Mouse (Mus musculus): ENCODE measurements around the gene Ksr2. TPM values are rescaled to one million over a fixed set of nuclear protein-coding genes. Genes with fewer than 3 reads are reported as not detected.

The Ksr2 gene
- total and polyA plus RNA-seq, 2 experiments from 2014 or later = 8.9 to 14.5 TPM

DNA sequence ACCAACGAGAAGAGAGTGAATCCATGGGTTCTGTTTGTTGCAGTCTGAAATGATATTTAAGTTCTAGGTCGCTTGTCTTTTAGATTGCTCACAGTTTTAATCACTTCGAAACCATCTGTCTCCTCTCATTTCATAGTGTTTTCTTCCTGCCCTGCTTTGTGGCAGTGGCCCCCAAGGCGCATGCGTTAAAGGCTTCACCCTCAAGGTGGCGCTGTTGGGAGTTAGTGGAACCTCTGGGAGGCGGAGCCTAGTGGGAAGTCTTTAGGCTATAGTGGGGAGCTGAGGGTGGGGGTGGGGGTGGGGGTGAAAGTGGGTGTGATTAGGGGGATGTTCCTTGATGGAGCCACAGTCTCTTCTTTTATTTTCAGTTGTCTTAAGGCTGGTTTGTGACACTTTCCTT is 214.6 kb downstream of the Ksr2 start:
- no peaks in the 10 kb centered on the region for H3K27me3 ChIP-seq (ENCODE audit: insufficient read depth, low read length)
- H3K4me3 ChIP-seq (ENCODE audit: low read depth, low read length) = no peak overlapping the region
- no peaks in the 10 kb centered on the region for H3K9me3 ChIP-seq (ENCODE audit: low read length)
- peak; percentile 68 for TF ChIP-seq CTCF (IDR thresholded peaks at IDR 0.05)
- H3K27ac ChIP-seq (ENCODE audit: low read depth, low read length) = no peak overlapping the region
- ATAC-seq (ENCODE audit: low FRiP score) (no peak), DNase-seq (ENCODE audit: low spot score) (peak; percentile 50)
- no peaks in the 10 kb centered on the region for H3K4me1 ChIP-seq (ENCODE audit: insufficient read depth, low read length)
- 53% methylated on average over 7 of the region's 7 CpGs for WGBS
- H3K9ac ChIP-seq (replicated peaks; ENCODE audit: low read length, poor library complexity, severe bottlenecking) = no peak overlapping the region
- no peak overlapping the region for H3K4me2 ChIP-seq (ENCODE audit: low read depth, low read length, poor library complexity, severe bottlenecking)
- H3K36me3 ChIP-seq (ENCODE audit: insufficient read depth, low read length) = no peaks in the 10 kb centered on the region

DNA sequence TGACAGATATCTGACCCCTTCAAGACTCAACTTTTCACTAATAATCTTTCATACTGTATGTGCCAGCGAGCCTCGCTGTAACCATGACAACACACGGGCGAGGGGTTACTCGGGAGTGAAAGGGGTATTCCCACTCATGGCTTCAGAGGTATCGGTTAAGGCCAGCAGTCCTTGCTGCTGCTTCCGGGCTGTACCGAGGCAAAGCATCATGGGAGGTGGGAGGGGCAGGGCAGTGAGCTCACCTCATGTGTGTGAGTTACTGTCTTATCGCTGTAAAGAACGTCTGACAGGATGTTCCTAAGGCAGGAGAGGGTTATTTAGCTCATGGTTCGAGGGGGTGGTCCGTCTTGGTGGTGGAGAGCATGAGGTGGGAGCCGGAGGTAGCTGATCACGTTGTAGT is 215.8 kb downstream of the Ksr2 start:
- Histone ChIP-seq H3K27ac (ENCODE audit: low read depth, low read length) (no peak overlapping the region), H3K36me3 (ENCODE audit: insufficient read depth, low read length) (no peaks in the 10 kb centered on the region), H3K9ac (replicated peaks; ENCODE audit: low read length, poor library complexity, severe bottlenecking) (no peak overlapping the region), H3K27me3 (ENCODE audit: insufficient read depth, low read length) (no peaks in the 10 kb centered on the region), H3K4me3 (ENCODE audit: low read depth, low read length) (no peak overlapping the region), H3K9me3 (ENCODE audit: low read length) (no peaks in the 10 kb centered on the region), H3K4me2 (ENCODE audit: low read depth, low read length, poor library complexity, severe bottlenecking) (no peak overlapping the region), H3K4me1 (ENCODE audit: insufficient read depth, low read length) (no peaks in the 10 kb centered on the region)
- no peak for DNase-seq (ENCODE audit: low spot score)
- ATAC-seq (ENCODE audit: low FRiP score) = no peak
- no peak for TF ChIP-seq CTCF (IDR thresholded peaks at IDR 0.05)
- 87% methylated on average over 14 of the region's 14 CpGs for WGBS

DNA sequence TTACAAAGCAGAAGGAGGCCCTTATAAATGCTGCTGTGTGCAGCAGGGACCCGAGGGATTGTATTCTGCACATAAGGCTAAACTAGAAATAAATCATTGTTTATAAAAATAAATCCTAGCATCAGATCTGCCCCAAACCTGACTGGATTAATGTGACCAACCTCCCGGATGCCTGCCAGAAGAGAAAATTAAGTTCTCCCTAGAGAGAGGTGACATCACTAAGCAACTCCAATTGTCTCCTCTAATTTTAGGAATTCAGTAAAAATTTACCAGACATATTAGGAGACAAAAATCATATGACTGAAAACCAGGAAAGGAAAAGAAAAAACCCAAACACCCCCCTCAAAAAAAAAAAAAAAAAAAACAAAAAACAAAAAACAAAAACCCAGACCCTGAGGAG is 221.4 kb downstream of the Ksr2 start:
- no peak for TF ChIP-seq CTCF (IDR thresholded peaks at IDR 0.05)
- no peak for ATAC-seq (ENCODE audit: low FRiP score)
- 76% methylated on average over 2 of the region's 2 CpGs for WGBS
- H3K27me3 ChIP-seq (ENCODE audit: insufficient read depth, low read length) = no peaks in the 10 kb centered on the region
- H3K4me1 ChIP-seq (ENCODE audit: insufficient read depth, low read length) = no peaks in the 10 kb centered on the region
- H3K27ac ChIP-seq (ENCODE audit: low read depth, low read length) = no peak overlapping the region
- no peak for DNase-seq (ENCODE audit: low spot score)
- no peak overlapping the region for H3K4me2 ChIP-seq (ENCODE audit: low read depth, low read length, poor library complexity, severe bottlenecking)
- no peaks in the 10 kb centered on the region for H3K36me3 ChIP-seq (ENCODE audit: insufficient read depth, low read length)
- no peak overlapping the region for H3K4me3 ChIP-seq (ENCODE audit: low read depth, low read length)
- no peaks in the 10 kb centered on the region for H3K9me3 ChIP-seq (ENCODE audit: low read length)
- no peak overlapping the region for H3K9ac ChIP-seq (replicated peaks; ENCODE audit: low read length, poor library complexity, severe bottlenecking)

DNA sequence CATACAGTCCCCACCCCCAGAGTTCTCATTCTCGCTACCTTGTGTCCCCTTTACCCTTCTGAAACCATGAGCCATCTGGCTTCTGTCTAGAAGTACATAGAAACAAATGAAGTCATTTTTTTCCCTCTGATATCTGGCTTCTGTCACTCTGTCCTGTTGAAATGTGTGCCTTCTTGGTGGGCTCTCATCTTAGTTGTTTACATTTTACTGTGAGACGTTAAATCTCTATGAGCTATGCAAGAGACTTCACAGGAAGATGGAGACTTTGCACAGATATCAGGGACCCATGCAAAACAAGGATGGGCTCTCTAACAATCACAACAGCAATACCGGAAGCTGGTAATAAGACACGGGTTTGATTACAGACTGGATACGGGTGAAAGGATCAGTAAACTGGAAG is 222.0 kb downstream of the Ksr2 start:
- no peak for TF ChIP-seq CTCF (IDR thresholded peaks at IDR 0.05)
- DNase-seq (ENCODE audit: low spot score) (no peak), ATAC-seq (ENCODE audit: low FRiP score) (no peak)
- Histone ChIP-seq H3K36me3 (ENCODE audit: insufficient read depth, low read length) (no peaks in the 10 kb centered on the region), H3K9ac (replicated peaks; ENCODE audit: low read length, poor library complexity, severe bottlenecking) (no peak overlapping the region), H3K27ac (ENCODE audit: low read depth, low read length) (no peak overlapping the region), H3K4me3 (ENCODE audit: low read depth, low read length) (no peak overlapping the region), H3K9me3 (ENCODE audit: low read length) (no peaks in the 10 kb centered on the region), H3K4me2 (ENCODE audit: low read depth, low read length, poor library complexity, severe bottlenecking) (no peak overlapping the region), H3K4me1 (ENCODE audit: insufficient read depth, low read length) (no peaks in the 10 kb centered on the region), H3K27me3 (ENCODE audit: insufficient read depth, low read length) (no peaks in the 10 kb centered on the region)
- WGBS = 86% methylated on average over 5 of the region's 5 CpGs

DNA sequence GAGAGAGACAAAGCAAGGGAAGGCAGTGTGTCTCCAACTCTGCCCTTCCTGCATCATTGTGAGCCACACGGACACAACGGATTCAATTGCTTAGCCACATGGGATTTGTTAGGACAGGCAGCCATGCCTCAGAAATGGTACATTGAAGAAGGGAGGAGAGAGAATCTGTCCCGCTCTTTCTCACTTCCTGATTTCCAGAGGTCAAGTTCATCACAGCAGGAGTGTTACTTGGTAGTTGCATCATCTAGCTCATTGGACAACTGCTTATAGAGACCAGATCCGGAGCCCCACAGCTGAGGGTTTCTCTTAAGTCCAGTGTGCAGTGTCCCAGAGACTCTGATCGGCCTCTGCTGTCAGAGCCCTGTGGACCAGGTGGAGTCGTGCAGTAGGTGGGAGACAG is 227.8 kb downstream of the Ksr2 start:
- H3K9me3 ChIP-seq (ENCODE audit: low read length) = no peaks in the 10 kb centered on the region
- no peaks in the 10 kb centered on the region for H3K4me1 ChIP-seq (ENCODE audit: insufficient read depth, low read length)
- DNase-seq (ENCODE audit: low spot score) = no peak
- TF ChIP-seq CTCF (IDR thresholded peaks at IDR 0.05) = no peak
- H3K27me3 ChIP-seq (ENCODE audit: insufficient read depth, low read length) = no peaks in the 10 kb centered on the region
- no peak overlapping the region for H3K4me3 ChIP-seq (ENCODE audit: low read depth, low read length)
- H3K27ac ChIP-seq (ENCODE audit: low read depth, low read length) = no peak overlapping the region
- no peak overlapping the region for H3K4me2 ChIP-seq (ENCODE audit: low read depth, low read length, poor library complexity, severe bottlenecking)
- no peak overlapping the region for H3K9ac ChIP-seq (replicated peaks; ENCODE audit: low read length, poor library complexity, severe bottlenecking)
- H3K36me3 ChIP-seq (ENCODE audit: insufficient read depth, low read length) = no peaks in the 10 kb centered on the region
- 85% methylated on average over 6 of the region's 6 CpGs for WGBS
- ATAC-seq (ENCODE audit: low FRiP score) = no peak

DNA sequence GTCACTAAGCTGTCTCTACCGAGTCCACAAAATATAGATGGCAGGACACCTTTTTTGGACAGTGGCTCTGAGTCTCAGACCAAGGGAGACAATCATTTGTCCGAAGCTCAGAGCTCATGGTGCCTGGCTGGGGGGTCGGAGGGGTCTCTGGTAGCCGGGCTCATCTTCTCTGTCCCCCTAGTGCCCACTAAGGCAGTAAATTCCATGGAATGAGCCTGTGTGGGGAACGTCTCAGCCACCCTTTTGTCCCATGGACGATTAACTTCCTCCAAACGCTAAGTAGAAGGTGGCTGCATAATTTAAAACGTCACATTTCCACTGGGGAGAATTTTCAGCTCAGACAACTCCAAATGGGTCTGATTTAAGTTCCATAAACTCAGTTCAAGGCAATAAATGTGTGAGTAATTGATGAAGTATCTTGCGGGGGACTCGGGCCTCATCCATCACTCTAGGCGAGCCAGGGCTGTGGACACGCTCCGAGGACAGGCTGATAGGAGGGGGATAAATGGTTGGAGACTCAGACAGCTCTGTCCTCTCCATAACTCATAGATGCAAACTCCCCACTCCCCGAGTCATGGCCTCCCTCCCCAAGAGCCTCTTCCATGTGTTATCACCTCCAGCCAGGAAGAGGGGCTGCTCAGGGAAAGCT is 237.6 kb downstream of the Ksr2 start:
- Histone ChIP-seq H3K9ac (replicated peaks; ENCODE audit: low read length, poor library complexity, severe bottlenecking) (no peak overlapping the region), H3K27ac (ENCODE audit: low read depth, low read length) (no peak overlapping the region), H3K27me3 (ENCODE audit: insufficient read depth, low read length) (no peaks in the 10 kb centered on the region), H3K4me2 (ENCODE audit: low read depth, low read length, poor library complexity, severe bottlenecking) (no peak overlapping the region), H3K4me3 (ENCODE audit: low read depth, low read length) (no peak overlapping the region), H3K9me3 (ENCODE audit: low read length) (no peaks in the 10 kb centered on the region), H3K36me3 (ENCODE audit: insufficient read depth, low read length) (no peaks in the 10 kb centered on the region), H3K4me1 (ENCODE audit: insufficient read depth, low read length) (no peaks in the 10 kb centered on the region)
- TF ChIP-seq CTCF (IDR thresholded peaks at IDR 0.05) = no peak
- ATAC-seq (ENCODE audit: low FRiP score) (no peak), DNase-seq (ENCODE audit: low spot score) (no peak)
- WGBS = 84% methylated on average over 14 of the region's 14 CpGs
